Mouse (Mus musculus): ENCODE data around the gene Colgalt2.

Colgalt2 gene

GRCm38 (mm10) chr1:152534531-152534930, 134.9 kb downstream of the Colgalt2 start:
- DNase-seq (ENCODE audit: low read depth, low spot score), result no peak

GRCm38 (mm10) chr1:152536416-152537018, 136.9 kb downstream of the Colgalt2 start:
- peak; percentile 74 for DNase-seq (ENCODE audit: low read depth, low spot score)

- DNase-seq (ENCODE audit: low read depth, low spot score), result no peak
Measured at GRCm38 (mm10) chr1:152537186-152537585, 137.6 kb downstream of the Colgalt2 start.

- DNase-seq (ENCODE audit: low read depth, low spot score), result no peak
Measured at GRCm38 (mm10) chr1:152538817-152539216, 139.2 kb downstream of the Colgalt2 start.

- DNase-seq (ENCODE audit: low read depth, low spot score), result no peak
Measured at GRCm38 (mm10) chr1:152540304-152540887, 140.8 kb downstream of the Colgalt2 start.

- DNase-seq (ENCODE audit: low read depth, low spot score), result no peak
Measured at GRCm38 (mm10) chr1:152542747-152543378, 143.2 kb downstream of the Colgalt2 start.

- DNase-seq (ENCODE audit: low read depth, low spot score), result no peak
Measured at GRCm38 (mm10) chr1:152543449-152544159, 144.0 kb downstream of the Colgalt2 start.

GRCm38 (mm10) chr1:152549061-152549738, 149.6 kb downstream of the Colgalt2 start:
- no peak for DNase-seq (ENCODE audit: low read depth, low spot score)

GRCm38 (mm10) chr1:152550544-152550943, 150.9 kb downstream of the Colgalt2 start:
- no peak for DNase-seq (ENCODE audit: low read depth, low spot score)

- DNase-seq (ENCODE audit: low read depth, low spot score), result no peak
Measured at GRCm38 (mm10) chr1:152550973-152551372, 151.3 kb downstream of the Colgalt2 start.

- DNase-seq (ENCODE audit: low read depth, low spot score), result no peak
Measured at GRCm38 (mm10) chr1:152553912-152554547, 154.4 kb downstream of the Colgalt2 start.

GRCm38 (mm10) chr1:152555944-152556573, 156.4 kb downstream of the Colgalt2 start:
- peak; percentile 31 for DNase-seq (ENCODE audit: low read depth, low spot score)

GRCm38 (mm10) chr1:152556576-152557281, 157.1 kb downstream of the Colgalt2 start:
- no peak for DNase-seq (ENCODE audit: low read depth, low spot score)

Data from R1 (cell line).